Mouse (Mus musculus) G1E (cell line): Measurements from ENCODE around the gene Rere. TPM values are rescaled to one million over a fixed set of nuclear protein-coding genes. Genes with fewer than 3 reads are reported as not detected.

Experiments used
- ATAC-seq: 2 replicates; pipeline ENCODE4 v1.8.0; 2016; ENCODE audit warnings: mild to moderate bottlenecking; ENCODE audit not compliant: insufficient number of reproducible peaks, poor library complexity, low FRiP score, severe bottlenecking; ENCODE audit errors: extremely low read depth
- DNase-seq: peaks from one replicate; pipeline ENCODE4 v3.0.0; 2012; ENCODE audit warnings: low spot score
- H3K27me3 ChIP-seq: 2 replicates; pipeline ENCODE4 v1.6.1; 2012; ENCODE audit warnings: mild to moderate bottlenecking, low read length, inconsistent platforms; ENCODE audit not compliant: insufficient read depth
- H3K36me3 ChIP-seq: replicated peaks from 2 replicates; pipeline ENCODE3; 2012; ENCODE audit warnings: mild to moderate bottlenecking, inconsistent platforms
- H3K4me1 ChIP-seq: 2 replicates; pipeline ENCODE4 v1.6.1; 2012; ENCODE audit warnings: low read depth, low read length, inconsistent platforms, mixed read lengths; ENCODE audit not compliant: insufficient read depth
- H3K4me3 ChIP-seq: 2 replicates; pipeline ENCODE4 v1.5.1; 2012; ENCODE audit warnings: low read depth, mild to moderate bottlenecking, inconsistent platforms, low read length, moderate library complexity, mixed read lengths
- H3K9me3 ChIP-seq: replicated peaks from 2 replicates; pipeline ENCODE4 v1.6.1; 2012; ENCODE audit warnings: inconsistent platforms
- CTCF ChIP-seq: IDR thresholded peaks from 2 replicates; pipeline ENCODE4 v1.5.1; 2012; ENCODE audit warnings: low read depth, low read length, inconsistent platforms, mixed read lengths
- GATA1 ChIP-seq: IDR thresholded peaks from 2 replicates; pipeline ENCODE4 v1.6.1; 2012; ENCODE audit warnings: borderline replicate concordance, low read length, inconsistent platforms, mixed read lengths
- GATA2 ChIP-seq: IDR thresholded peaks from 2 replicates; pipeline ENCODE4 v1.6.1; 2012; ENCODE audit warnings: low read depth, low read length, inconsistent platforms, borderline replicate concordance
- POLR2AphosphoS5 ChIP-seq: IDR thresholded peaks from 2 replicates; pipeline ENCODE4 v1.6.1; 2012; ENCODE audit warnings: low read depth, low read length, inconsistent platforms; ENCODE audit not compliant: insufficient replicate concordance
- TAL1 ChIP-seq: conservative IDR thresholded peaks from 2 replicates; pipeline ENCODE4 v1.6.1; 2012; ENCODE audit warnings: low read depth, low read length, inconsistent platforms, mixed read lengths
- polyA plus RNA-seq: library from polyadenylated mRNA; stranded (reverse); fragments of >175 nt; gene quantifications from 2 replicates; pipeline ENCODE4 v1.2.3, GENCODE M21; 2012
- total RNA-seq, 2 experiments: library from RNA; stranded (forward) in 1 of 2; stranded (reverse) in 1 of 2; fragments of 200-1000 nt in 1 of 2; fragments of >200 nt in 1 of 2; fragmentation: Nextera tagmentation in 1 of 2; gene quantifications; 2 replicates each; pipeline ENCODE4 v1.2.3; 2014 to 2017

Gene Rere
- total and polyA plus RNA-seq, 3 experiments, result 17.4 to 329 (median 154) TPM

GRCm38 (mm10) chr4:150520069-150520468 lies 238.6 kb downstream of the Rere start:
- Histone ChIP-seq H3K27me3 (no peaks in the 10 kb centered on the region), H3K4me1 (peaks cover 75% of the 10 kb centered on the region), H3K9me3 (no peaks in the 10 kb centered on the region), H3K36me3 (peaks cover 30% of the 10 kb centered on the region), H3K4me3 (no peak overlapping the region)
- no peak for ATAC-seq
- TF ChIP-seq CTCF (no peak), GATA1 (no peak), POLR2AphosphoS5 (no peak), TAL1 (no peak), GATA2 (no peak)
- no peak for DNase-seq

GRCm38 (mm10) chr4:150522425-150522824 lies 241.0 kb downstream of the Rere start:
- Histone ChIP-seq H3K4me1 (peaks cover 56% of the 10 kb centered on the region), H3K36me3 (peaks cover 39% of the 10 kb centered on the region), H3K27me3 (no peaks in the 10 kb centered on the region), H3K9me3 (no peaks in the 10 kb centered on the region), H3K4me3 (no peak overlapping the region; the same call in 1 of the 2 replicates)
- TF ChIP-seq GATA1 (no peak), TAL1 (peak; percentile 29)
- DNase-seq, result peak; percentile 19
- ATAC-seq, result peak; percentile 54

- peaks cover 48% of the 10 kb centered on the region for H3K4me1 ChIP-seq
- H3K4me3 ChIP-seq, result peak overlapping the region; percentile 55; the same call in 1 of the 2 replicates
- peaks cover 46% of the 10 kb centered on the region for H3K36me3 ChIP-seq
- DNase-seq, result peak; percentile 57
- H3K27me3 ChIP-seq, result no peaks in the 10 kb centered on the region
- TF ChIP-seq TAL1 (peak; percentile 49), CTCF (no peak), GATA2 (no peak), GATA1 (no peak)
- ATAC-seq, result peak; percentile 78
- H3K9me3 ChIP-seq, result no peaks in the 10 kb centered on the region
These were observed 241.9 kb downstream of the Rere start for GRCm38 (mm10) chr4:150523351-150523750.

- Histone ChIP-seq H3K4me3 (no peak overlapping the region), H3K9me3 (no peaks in the 10 kb centered on the region), H3K36me3 (peaks cover 60% of the 10 kb centered on the region), H3K4me1 (peaks cover 33% of the 10 kb centered on the region), H3K27me3 (no peaks in the 10 kb centered on the region)
- no peak for TF ChIP-seq POLR2AphosphoS5
- TF ChIP-seq GATA1, result no peak
- no peak for TF ChIP-seq TAL1
- TF ChIP-seq GATA2, result no peak
- TF ChIP-seq CTCF, result no peak
- DNase-seq (no peak), ATAC-seq (no peak)
These were observed 244.8 kb downstream of the Rere start for GRCm38 (mm10) chr4:150526269-150526668.

- peaks cover 15% of the 10 kb centered on the region for H3K4me1 ChIP-seq
- no peak overlapping the region for H3K4me3 ChIP-seq
- no peaks in the 10 kb centered on the region for H3K9me3 ChIP-seq
- no peak for DNase-seq
- no peak for TF ChIP-seq POLR2AphosphoS5
- TF ChIP-seq GATA2, result no peak
- no peak for TF ChIP-seq GATA1
- TF ChIP-seq CTCF, result no peak
- TF ChIP-seq TAL1, result no peak
- no peak for ATAC-seq
- peaks cover 73% of the 10 kb centered on the region for H3K36me3 ChIP-seq
- H3K27me3 ChIP-seq, result no peaks in the 10 kb centered on the region
These were observed 247.0 kb downstream of the Rere start for GRCm38 (mm10) chr4:150528426-150528825.

- no peaks in the 10 kb centered on the region for H3K27me3 ChIP-seq
- DNase-seq (no peak), ATAC-seq (no peak)
- H3K4me1 ChIP-seq, result peaks cover 12% of the 10 kb centered on the region
- no peaks in the 10 kb centered on the region for H3K9me3 ChIP-seq
- H3K36me3 ChIP-seq, result peaks cover 71% of the 10 kb centered on the region
- no peak for TF ChIP-seq TAL1
- no peak for TF ChIP-seq GATA1
- no peak for TF ChIP-seq POLR2AphosphoS5
- TF ChIP-seq GATA2, result no peak
- no peak for TF ChIP-seq CTCF
- no peak overlapping the region for H3K4me3 ChIP-seq
These were observed 247.4 kb downstream of the Rere start for GRCm38 (mm10) chr4:150528846-150529245.
